Mouse (Mus musculus) midbrain, embryonic 16.5 days (tissue): ENCODE measurements at regions not wholly inside any gene's neighbourhood (a gene's known extent, or its start where the extent isn't known, plus 50 kb on each side); places are given as distances from the start of the nearest gene placed in this dataset.
"Not testable (repeated sequence)": the region's sequence is repeated elsewhere in the genome, so short reads cannot be mapped to it uniquely, and the experiment has no call there.

Source experiments
- ATAC-seq: fragments of 200-750 bp; cut with Nextera tagmentation; 2 replicates; pipeline ENCODE4 v1.8.0; 2017; ENCODE audit warnings: moderate TSS enrichment
- H3K27ac ChIP-seq: fragments of 300-500 bp; sonication (generic); 2 replicates; pipeline ENCODE4 v1.5.1; 2014; ENCODE audit warnings: mild to moderate bottlenecking, low read length, mixed read lengths
- H3K27me3 ChIP-seq: fragments of 300-500 bp; sonication (generic); 2 replicates; pipeline ENCODE4 v1.6.1; 2014; ENCODE audit warnings: low read depth, low read length, mixed read lengths; ENCODE audit not compliant: control insufficient read depth, insufficient read depth
- H3K36me3 ChIP-seq: fragments of 300-500 bp; sonication (generic); 2 replicates; pipeline ENCODE4 v1.6.1; 2014; ENCODE audit warnings: mild to moderate bottlenecking, low read length, moderate library complexity, mixed read lengths; ENCODE audit not compliant: control insufficient read depth, insufficient read depth
- H3K4me1 ChIP-seq: fragments of 300-500 bp; sonication (generic); 2 replicates; pipeline ENCODE4 v1.6.1; 2014; ENCODE audit warnings: mild to moderate bottlenecking, low read length, mixed read lengths; ENCODE audit not compliant: control insufficient read depth, insufficient read depth
- H3K4me2 ChIP-seq: fragments of 300-500 bp; sonication (generic); 2 replicates; pipeline ENCODE4 v1.6.1; 2014; ENCODE audit warnings: mild to moderate bottlenecking, low read length, mixed read lengths
- H3K4me3 ChIP-seq: fragments of 300-500 bp; sonication (generic); 2 replicates; pipeline ENCODE4 v1.5.1; 2014; ENCODE audit warnings: low read depth, mild to moderate bottlenecking, low read length, moderate library complexity, mixed read lengths
- H3K9ac ChIP-seq: fragments of 300-500 bp; sonication (generic); 2 replicates; pipeline ENCODE4 v1.6.1; 2014; ENCODE audit warnings: low read depth, low read length, mixed read lengths
- H3K9me3 ChIP-seq: fragments of 300-500 bp; sonication (generic); replicated peaks from 2 replicates; pipeline ENCODE4 v1.6.1; 2014; ENCODE audit warnings: mild to moderate bottlenecking, low read length, mixed read lengths; ENCODE audit not compliant: control insufficient read depth, poor library complexity, severe bottlenecking
- WGBS: fragments of 180-500 bp; shearing (Covaris S2); extraction: QIAGEN DNeasy Blood & Tissue Kit; methylation state at CpG from one replicate; pipeline ENCODE4 v1.1.7; 2014; 5-methylcytosine and 5-hydroxymethylcytosine counted together

DNA sequence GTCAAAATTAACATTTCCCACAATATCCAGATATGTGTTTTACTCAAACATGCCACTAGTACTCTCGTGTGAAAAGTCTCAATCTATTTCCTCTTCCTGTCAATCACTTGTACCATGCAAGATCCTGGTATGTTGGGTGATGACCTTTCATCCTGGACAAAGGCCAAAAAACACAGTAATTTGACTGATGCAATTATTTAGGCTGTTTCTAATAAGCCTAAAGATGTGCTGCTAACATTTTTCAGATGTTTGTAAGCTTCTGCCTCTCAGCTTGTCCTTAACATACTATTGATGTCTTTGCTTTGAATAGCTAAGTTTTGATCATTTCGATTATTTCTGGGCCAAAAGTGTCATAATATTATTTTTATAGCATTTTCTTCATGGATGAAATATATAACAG is 418.4 kb upstream of the Arrdc4 start:
- Histone ChIP-seq H3K9ac (no peak overlapping the region), H3K4me2 (no peak overlapping the region), H3K27me3 (no peaks in the 10 kb centered on the region), H3K4me3 (no peak overlapping the region), H3K36me3 (no peaks in the 10 kb centered on the region), H3K9me3 (no peaks in the 10 kb centered on the region), H3K27ac (no peak overlapping the region), H3K4me1 (no peaks in the 10 kb centered on the region)
- WGBS = 69% methylated on average over 2 of the region's 2 CpGs
- no peak for ATAC-seq

DNA sequence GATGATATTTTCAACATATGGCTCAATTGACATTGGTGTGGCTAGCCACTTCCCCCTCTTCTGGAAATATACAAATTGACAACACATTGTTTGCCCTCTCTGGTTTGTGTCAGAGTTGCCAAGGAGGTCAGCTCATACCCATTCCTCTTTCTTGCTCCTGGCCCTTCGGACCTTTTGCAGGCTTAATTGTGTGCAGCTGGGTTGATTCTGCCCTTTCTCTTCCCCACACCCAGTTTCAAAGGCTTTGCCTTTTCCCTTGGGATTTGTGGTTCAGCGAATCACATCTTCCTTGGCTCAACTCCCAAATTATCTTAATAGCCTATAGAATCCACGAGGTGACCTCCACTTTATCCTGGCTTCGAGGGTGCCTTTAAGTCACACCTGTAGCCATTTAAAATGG is 412.9 kb upstream of the Arrdc4 start:
- H3K27me3 ChIP-seq = no peaks in the 10 kb centered on the region
- 70% methylated on average over 4 of the region's 4 CpGs for WGBS

DNA sequence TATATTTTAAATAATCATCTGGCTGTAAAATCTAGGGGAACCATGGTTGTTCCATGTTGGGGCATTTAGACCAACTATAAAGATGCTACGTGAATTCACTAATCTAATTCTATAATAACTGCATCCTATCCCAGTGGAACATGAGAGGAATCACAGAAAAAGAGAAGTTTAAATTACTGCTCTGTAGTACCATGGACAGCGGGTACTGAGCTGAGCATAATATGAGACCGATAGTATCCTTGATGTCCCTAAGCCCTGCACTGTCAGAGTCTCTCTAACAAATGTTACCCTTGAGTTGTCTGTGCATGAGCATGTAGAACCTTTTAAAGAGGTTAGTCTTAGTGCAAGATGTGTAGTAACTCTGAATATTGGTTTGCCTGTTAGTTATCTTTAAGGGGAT is 393.3 kb upstream of the Arrdc4 start:
- Histone ChIP-seq H3K9me3 (no peaks in the 10 kb centered on the region), H3K36me3 (no peaks in the 10 kb centered on the region), H3K4me1 (no peaks in the 10 kb centered on the region), H3K9ac (no peak overlapping the region), H3K4me2 (no peak overlapping the region), H3K4me3 (no peak overlapping the region), H3K27ac (no peak overlapping the region), H3K27me3 (no peaks in the 10 kb centered on the region)
- no peak for ATAC-seq
- 86% methylated on average over 3 of the region's 3 CpGs for WGBS

More for the DNA sequence above, 412.9 kb upstream of the Arrdc4 start:
- Histone ChIP-seq H3K27ac (no peak overlapping the region), H3K9me3 (no peaks in the 10 kb centered on the region), H3K9ac (no peak overlapping the region), H3K4me2 (no peak overlapping the region), H3K4me1 (no peaks in the 10 kb centered on the region), H3K36me3 (no peaks in the 10 kb centered on the region), H3K4me3 (no peak overlapping the region)
- ATAC-seq = no peak

DNA sequence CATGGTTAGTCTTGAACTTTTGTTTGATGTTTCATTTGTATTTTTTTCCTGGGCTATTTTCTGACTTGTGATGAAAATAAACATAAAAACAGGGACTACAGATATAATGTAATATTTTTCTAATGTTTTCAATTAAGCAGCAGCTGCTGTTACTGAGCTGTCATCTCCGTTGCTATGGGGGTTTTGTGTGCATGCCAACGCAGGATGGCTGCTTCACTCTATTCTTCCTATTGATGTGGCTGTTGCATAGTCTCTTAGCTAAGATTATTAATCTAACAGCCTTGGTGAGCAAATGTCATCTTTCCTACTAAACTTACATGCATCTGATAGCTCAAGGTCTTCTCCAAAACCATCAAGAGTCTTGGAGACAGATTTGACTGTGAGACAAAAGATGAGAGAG is 384.4 kb upstream of the Arrdc4 start:
- no peak for ATAC-seq
- Histone ChIP-seq H3K4me2 (no peak overlapping the region), H3K9me3 (no peaks in the 10 kb centered on the region), H3K27ac (no peak overlapping the region), H3K27me3 (no peaks in the 10 kb centered on the region), H3K4me3 (no peak overlapping the region), H3K36me3 (no peaks in the 10 kb centered on the region), H3K4me1 (no peaks in the 10 kb centered on the region), H3K9ac (no peak overlapping the region)
- WGBS = 72% methylated on average over 2 of the region's 2 CpGs

- H3K4me2 ChIP-seq, H3K9ac ChIP-seq, H3K4me3 ChIP-seq, ATAC-seq, H3K27ac ChIP-seq, H3K4me1 ChIP-seq, H3K27me3 ChIP-seq, H3K9me3 ChIP-seq, H3K36me3 ChIP-seq: not testable (repeated sequence)
- WGBS = 100% methylated on average over 2 of the region's 4 CpGs
These were observed 352.7 kb upstream of the Arrdc4 start for GRCm38 (mm10) chr7:69101770-69102169.

- H3K27ac ChIP-seq = no peak overlapping the region
- no peak overlapping the region for H3K4me3 ChIP-seq
- H3K4me2 ChIP-seq = no peak overlapping the region
- ATAC-seq = peak; percentile 32; the same call in 1 of the 2 replicates
- H3K27me3 ChIP-seq = no peaks in the 10 kb centered on the region
- no peaks in the 10 kb centered on the region for H3K36me3 ChIP-seq
- no peaks in the 10 kb centered on the region for H3K4me1 ChIP-seq
- 38% methylated on average over 9 of the region's 9 CpGs for WGBS
- no peak overlapping the region for H3K9ac ChIP-seq
- no peaks in the 10 kb centered on the region for H3K9me3 ChIP-seq
These were observed 348.6 kb upstream of the Arrdc4 start for GRCm38 (mm10) chr7:69097587-69098095.

- Histone ChIP-seq H3K27ac (no peak overlapping the region), H3K36me3 (no peaks in the 10 kb centered on the region), H3K4me3 (no peak overlapping the region), H3K4me1 (no peaks in the 10 kb centered on the region), H3K9ac (no peak overlapping the region), H3K27me3 (no peaks in the 10 kb centered on the region), H3K4me2 (no peak overlapping the region), H3K9me3 (no peaks in the 10 kb centered on the region)
- 89% methylated on average over 7 of the region's 7 CpGs for WGBS
- no peak for ATAC-seq
These were observed 325.7 kb upstream of the Arrdc4 start for GRCm38 (mm10) chr7:69074780-69075179.

DNA sequence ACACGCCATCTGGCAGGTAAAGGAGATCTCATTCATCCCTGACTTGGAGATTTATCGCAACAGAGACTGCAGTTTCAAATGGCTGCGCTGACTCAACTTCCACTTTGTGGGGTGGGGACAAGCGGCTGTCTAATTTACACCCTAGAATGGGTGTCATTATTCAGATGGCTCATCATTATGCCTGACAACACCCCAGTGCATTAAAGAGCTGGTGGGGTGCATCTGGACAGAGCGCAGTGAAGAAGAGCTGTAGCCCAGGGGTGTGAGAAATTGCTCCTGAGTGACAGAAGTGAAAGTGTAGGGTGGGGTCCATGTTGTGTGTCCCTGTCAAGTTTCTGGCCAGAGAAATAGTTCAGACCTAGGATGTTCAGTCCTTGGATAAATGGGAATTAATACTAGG is 314.0 kb upstream of the Arrdc4 start:
- Histone ChIP-seq H3K4me2 (no peak overlapping the region), H3K4me1 (peaks cover 9% of the 10 kb centered on the region), H3K36me3 (no peaks in the 10 kb centered on the region), H3K27me3 (no peaks in the 10 kb centered on the region), H3K9me3 (no peaks in the 10 kb centered on the region), H3K27ac (no peak overlapping the region), H3K4me3 (no peak overlapping the region), H3K9ac (no peak overlapping the region)
- ATAC-seq = no peak
- WGBS = 77% methylated on average over 5 of the region's 5 CpGs

DNA sequence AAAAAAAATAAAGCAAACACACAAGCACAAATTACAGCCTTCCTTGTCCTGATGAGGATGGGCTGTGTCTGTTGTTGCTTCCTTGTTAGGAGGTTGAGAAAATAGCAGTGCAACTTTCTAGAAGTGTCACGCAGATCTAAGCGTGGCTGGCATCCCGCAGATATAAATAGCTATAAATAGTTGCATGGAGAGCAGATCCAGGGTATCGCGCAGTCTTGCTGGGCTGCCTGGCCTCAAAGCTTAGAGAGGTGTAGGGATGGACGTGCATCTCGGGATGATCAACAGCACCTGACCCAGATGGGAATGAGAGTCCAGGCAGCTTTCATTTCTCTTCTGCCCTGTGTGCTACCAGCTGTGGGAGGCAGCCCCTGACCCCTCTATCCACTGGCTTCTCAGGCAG is 313.5 kb upstream of the Arrdc4 start:
- H3K9ac ChIP-seq = no peak overlapping the region
- H3K4me2 ChIP-seq = no peak overlapping the region
- H3K4me3 ChIP-seq = no peak overlapping the region
- peaks cover 9% of the 10 kb centered on the region for H3K4me1 ChIP-seq
- H3K27me3 ChIP-seq = no peaks in the 10 kb centered on the region
- H3K9me3 ChIP-seq = no peaks in the 10 kb centered on the region
- ATAC-seq = no peak
- WGBS = 65% methylated on average over 7 of the region's 7 CpGs
- no peaks in the 10 kb centered on the region for H3K36me3 ChIP-seq
- no peak overlapping the region for H3K27ac ChIP-seq

DNA sequence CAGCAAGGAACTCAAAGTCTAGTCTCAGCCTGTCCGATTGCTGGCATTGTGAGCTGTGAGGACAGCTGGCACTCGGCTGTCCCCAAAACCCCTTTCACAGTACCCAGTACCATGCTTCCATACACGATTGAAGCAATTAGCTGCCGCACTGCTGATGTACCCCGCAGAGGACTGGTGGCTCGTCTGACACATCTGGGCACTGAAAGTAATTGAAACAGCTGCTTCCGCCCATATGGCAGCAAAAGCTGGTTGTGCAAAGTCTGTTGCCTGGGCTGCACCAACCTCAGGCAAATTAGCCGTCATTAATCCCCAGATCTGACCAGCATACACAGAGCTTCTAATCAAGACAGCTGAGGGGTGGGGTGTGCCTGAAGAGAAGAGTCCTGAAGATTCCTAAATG is 313.1 kb upstream of the Arrdc4 start:
- no peak overlapping the region for H3K4me2 ChIP-seq
- H3K36me3 ChIP-seq = no peaks in the 10 kb centered on the region
- 28% methylated on average over 8 of the region's 8 CpGs for WGBS

More for the DNA sequence above, 313.1 kb upstream of the Arrdc4 start:
- Histone ChIP-seq H3K27ac (no peak overlapping the region), H3K4me3 (no peak overlapping the region), H3K9me3 (no peaks in the 10 kb centered on the region), H3K9ac (no peak overlapping the region), H3K27me3 (no peaks in the 10 kb centered on the region), H3K4me1 (peaks cover 9% of the 10 kb centered on the region)
- ATAC-seq = peak; percentile 91
